Mouse (Mus musculus): Measurements from ENCODE around the gene Ak7. TPM values are rescaled to one million over a fixed set of nuclear protein-coding genes. Genes with fewer than 3 reads are reported as not detected.

Ak7 gene
- polyA plus RNA-seq, 1 experiment: not detected

DNA sequence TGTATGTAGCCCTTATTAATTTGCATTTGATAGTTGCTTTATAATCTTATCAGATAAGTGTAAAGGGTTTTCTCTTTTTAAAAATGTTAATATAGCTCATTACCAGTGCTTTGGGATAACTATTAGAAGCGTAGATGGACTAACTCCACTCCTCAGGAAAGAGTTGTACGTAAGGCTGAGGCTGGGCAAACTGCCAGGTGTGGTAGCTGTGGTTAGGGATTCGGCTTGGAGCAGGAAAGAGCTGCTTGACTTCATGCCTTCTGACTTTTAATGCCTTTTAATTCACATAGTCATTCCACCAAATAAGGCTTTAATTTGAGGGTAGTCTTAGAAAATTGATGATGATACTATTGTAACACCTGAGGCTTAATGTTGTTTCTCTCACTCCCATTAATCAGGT is 103.2 kb downstream of the Ak7 start:
- TF ChIP-seq GATA1 (IDR thresholded peaks at IDR 0.05; ENCODE audit: borderline replicate concordance, low read length): no peak
- no peak for TF ChIP-seq FLI1 (IDR thresholded peaks at IDR 0.05; ENCODE audit: low read length)
- H3K36me3 ChIP-seq (replicated peaks; ENCODE audit: low read length): peaks cover 94% of the 10 kb centered on the region
- H3K4me1 ChIP-seq: peaks cover 15% of the 10 kb centered on the region
- H3K9me3 ChIP-seq: no peaks in the 10 kb centered on the region
- H3K4me3 ChIP-seq (replicated peaks): no peak overlapping the region
- H3K27me3 ChIP-seq (replicated peaks): no peaks in the 10 kb centered on the region

DNA sequence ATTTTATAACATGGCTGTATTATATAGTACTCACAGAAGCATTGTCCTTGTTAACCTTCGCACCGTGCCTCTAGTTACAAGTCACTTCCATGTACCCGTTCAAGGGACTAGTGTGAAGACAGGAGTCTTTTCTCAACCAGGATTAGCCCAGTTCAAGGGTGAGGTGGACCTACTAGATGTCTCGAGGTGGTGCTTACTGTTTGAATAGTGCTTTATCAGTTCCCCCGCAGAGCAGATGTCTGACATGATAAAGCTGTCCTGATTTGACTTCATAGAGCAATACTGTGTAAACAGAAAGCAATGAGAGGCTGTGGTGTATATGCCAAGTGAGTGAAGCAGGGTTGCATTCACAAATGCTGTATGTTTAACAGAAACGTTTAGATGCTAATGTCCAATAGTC is 104.8 kb downstream of the Ak7 start:
- Histone ChIP-seq H3K36me3 (replicated peaks; ENCODE audit: low read length) (peaks cover 93% of the 10 kb centered on the region), H3K4me1 (peaks cover 11% of the 10 kb centered on the region), H3K9me3 (no peaks in the 10 kb centered on the region), H3K4me3 (replicated peaks) (no peak overlapping the region), H3K27me3 (replicated peaks) (no peaks in the 10 kb centered on the region)
- TF ChIP-seq FLI1 (IDR thresholded peaks at IDR 0.05; ENCODE audit: low read length): no peak
- no peak for TF ChIP-seq GATA1 (IDR thresholded peaks at IDR 0.05; ENCODE audit: borderline replicate concordance, low read length)

DNA sequence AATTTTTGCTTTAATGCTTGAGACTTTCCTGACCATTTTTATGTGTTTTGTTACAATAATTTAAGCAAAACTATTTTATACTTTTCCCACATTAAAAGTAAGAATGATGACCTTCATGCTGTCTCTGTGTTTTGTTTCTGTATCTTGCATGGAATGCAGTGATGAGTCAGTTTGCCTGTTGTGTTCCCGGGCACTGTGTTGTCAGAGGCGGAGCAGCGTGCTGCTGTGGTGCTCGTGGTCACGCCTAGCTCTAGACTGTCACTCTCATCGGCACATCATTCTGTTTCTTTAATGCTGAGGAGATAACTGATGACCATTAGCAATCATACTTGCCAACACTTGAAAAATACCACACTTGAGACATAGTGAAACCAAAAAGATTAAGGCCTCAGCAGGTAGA is 108.2 kb downstream of the Ak7 start:
- TF ChIP-seq FLI1 (IDR thresholded peaks at IDR 0.05; ENCODE audit: low read length) (no peak), GATA1 (IDR thresholded peaks at IDR 0.05; ENCODE audit: borderline replicate concordance, low read length) (no peak)
- Histone ChIP-seq H3K9me3 (no peaks in the 10 kb centered on the region), H3K4me1 (peaks cover 4% of the 10 kb centered on the region; the same call in 1 of the 2 replicates), H3K4me3 (replicated peaks) (no peak overlapping the region), H3K27me3 (replicated peaks) (no peaks in the 10 kb centered on the region), H3K36me3 (replicated peaks; ENCODE audit: low read length) (peaks cover 89% of the 10 kb centered on the region)

DNA sequence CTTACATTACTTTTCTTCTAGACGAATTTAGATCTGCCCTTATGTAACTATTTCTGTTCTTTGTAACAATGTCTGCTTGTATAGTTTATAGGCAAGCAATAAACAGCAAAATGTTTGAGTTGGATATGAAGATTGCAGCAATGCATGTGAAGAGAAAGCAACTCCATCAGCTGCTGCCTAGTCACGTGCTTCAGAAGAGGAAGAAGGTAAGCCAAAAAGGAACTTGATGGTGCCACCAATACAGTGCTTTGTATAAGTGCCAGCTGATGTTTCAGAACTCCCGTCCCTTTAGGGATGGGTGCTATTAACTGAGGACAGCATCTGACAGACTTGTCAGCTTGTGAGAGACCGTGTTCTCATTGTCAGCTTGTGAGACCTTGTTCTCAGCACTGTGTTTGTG is 117.7 kb downstream of the Ak7 start:
- peaks cover 15% of the 10 kb centered on the region for H3K4me1 ChIP-seq
- no peaks in the 10 kb centered on the region for H3K27me3 ChIP-seq (replicated peaks)
- H3K36me3 ChIP-seq (replicated peaks; ENCODE audit: low read length): peaks cover 98% of the 10 kb centered on the region

DNA sequence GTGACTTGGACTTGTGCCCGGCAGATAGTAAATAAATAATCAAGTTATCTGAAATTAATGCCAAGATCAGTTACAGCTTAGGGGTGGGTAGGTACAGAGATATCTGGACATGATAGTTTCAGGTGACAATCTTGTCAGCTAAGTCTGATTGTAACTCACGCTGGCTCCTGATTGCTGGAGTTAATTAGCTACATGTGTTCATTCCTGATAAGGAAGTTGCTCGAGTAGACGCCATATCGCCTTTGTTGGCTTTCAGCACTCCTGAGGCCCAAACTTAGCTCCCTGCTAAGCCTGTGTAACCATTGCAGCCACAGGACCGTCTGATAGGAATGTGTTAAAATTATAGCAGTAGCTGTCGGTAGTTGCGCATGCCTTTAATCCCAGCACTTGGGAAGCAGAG is 119.0 kb downstream of the Ak7 start:
- peaks cover 15% of the 10 kb centered on the region for H3K4me1 ChIP-seq
- TF ChIP-seq FLI1 (IDR thresholded peaks at IDR 0.05; ENCODE audit: low read length): no peak
- no peak for TF ChIP-seq GATA1 (IDR thresholded peaks at IDR 0.05; ENCODE audit: borderline replicate concordance, low read length)
- H3K27me3 ChIP-seq (replicated peaks): no peaks in the 10 kb centered on the region
- H3K4me3 ChIP-seq (replicated peaks): no peak overlapping the region
- H3K9me3 ChIP-seq: no peaks in the 10 kb centered on the region
- H3K36me3 ChIP-seq (replicated peaks; ENCODE audit: low read length): peaks cover 98% of the 10 kb centered on the region

More for the DNA sequence above, 117.7 kb downstream of the Ak7 start:
- TF ChIP-seq GATA1 (IDR thresholded peaks at IDR 0.05; ENCODE audit: borderline replicate concordance, low read length): no peak
- TF ChIP-seq FLI1 (IDR thresholded peaks at IDR 0.05; ENCODE audit: low read length): no peak
- H3K4me3 ChIP-seq (replicated peaks): no peak overlapping the region
- no peaks in the 10 kb centered on the region for H3K9me3 ChIP-seq

DNA sequence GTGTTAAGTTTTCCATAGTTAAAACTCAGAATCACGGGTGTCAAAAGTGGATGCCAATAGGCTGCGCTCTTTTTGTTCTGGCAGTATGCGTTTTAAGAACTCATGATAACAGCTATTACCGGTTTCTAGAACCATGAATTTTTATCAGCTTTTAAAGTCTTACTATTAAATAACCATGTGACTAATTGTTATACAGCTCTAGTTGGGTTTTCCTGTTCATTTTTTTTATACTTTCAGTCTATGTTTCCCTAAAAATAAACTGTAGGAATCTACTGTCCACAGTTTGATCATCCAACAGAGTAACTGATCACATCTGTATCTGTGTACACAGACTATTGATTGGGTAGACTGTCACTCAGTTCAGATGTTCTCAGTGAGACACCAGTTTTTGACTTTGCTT is 119.5 kb downstream of the Ak7 start:
- H3K4me1 ChIP-seq: peaks cover 18% of the 10 kb centered on the region

More for the DNA sequence above, 119.5 kb downstream of the Ak7 start:
- H3K4me3 ChIP-seq (replicated peaks): no peak overlapping the region
- H3K36me3 ChIP-seq (replicated peaks; ENCODE audit: low read length): peaks cover 98% of the 10 kb centered on the region
- no peaks in the 10 kb centered on the region for H3K27me3 ChIP-seq (replicated peaks)
- TF ChIP-seq GATA1 (IDR thresholded peaks at IDR 0.05; ENCODE audit: borderline replicate concordance, low read length) (no peak), FLI1 (IDR thresholded peaks at IDR 0.05; ENCODE audit: low read length) (no peak)
- H3K9me3 ChIP-seq: no peaks in the 10 kb centered on the region

Other genes starting within 250 kb of the Ak7 start
- not detected in 2 replicates for gene Bdkrb2, start 142.8 kb upstream of the Ak7 start, polyA plus RNA-seq (2012; ENCODE audit: insufficient read depth, low replicate concordance)
- gene Bdkrb1, start 102.9 kb upstream of the Ak7 start, polyA plus RNA-seq (2012; ENCODE audit: insufficient read depth, low replicate concordance): not detected in 2 replicates
- 4.2 TPM in 1 of 2 replicates, not detected in the other for gene Gskip, start 21.1 kb upstream of the Ak7 start, polyA plus RNA-seq (2012; ENCODE audit: insufficient read depth, low replicate concordance)
- 3.5 and 4.4 TPM in 2 replicates for gene Atg2b, start 20.8 kb upstream of the Ak7 start, polyA plus RNA-seq (2012; ENCODE audit: insufficient read depth, low replicate concordance)
- 30.8 and 73.1 TPM in 2 replicates for gene Papola, start 78.7 kb downstream of the Ak7 start, polyA plus RNA-seq (2012; ENCODE audit: insufficient read depth, low replicate concordance)